Mouse (Mus musculus) urinary bladder, postnatal 36 days (tissue): Measurements from ENCODE around the gene Dnajc7.

Experiments used
- DNase-seq, 2 experiments: peaks; one replicate each; pipeline ENCODE4 v3.0.0; 2022; ENCODE audit warnings: low spot score in 2 of 2, mixed read lengths in 1 of 2

The Dnajc7 gene

DNA sequence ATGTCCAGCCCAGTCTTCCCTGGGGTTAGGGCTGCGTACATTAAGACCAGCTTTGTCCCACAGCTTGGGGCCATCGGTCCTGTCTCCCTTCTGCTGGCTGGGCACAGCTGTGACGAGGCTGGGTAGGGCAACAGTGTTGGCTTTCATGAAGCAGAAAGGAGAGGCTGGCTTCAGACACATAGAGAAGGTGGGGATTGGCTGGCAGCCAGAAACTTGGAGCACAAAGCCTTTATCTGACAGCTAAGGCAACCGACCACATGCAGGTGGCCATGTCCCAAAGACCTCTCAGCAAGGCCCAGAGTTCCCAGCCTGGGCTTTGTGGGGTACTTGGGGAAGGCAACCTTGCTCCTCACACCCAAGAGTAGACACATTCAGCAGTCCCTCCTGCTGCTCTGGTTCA is 38.2 kb downstream of the Dnajc7 start:
- no peak for DNase-seq

DNA sequence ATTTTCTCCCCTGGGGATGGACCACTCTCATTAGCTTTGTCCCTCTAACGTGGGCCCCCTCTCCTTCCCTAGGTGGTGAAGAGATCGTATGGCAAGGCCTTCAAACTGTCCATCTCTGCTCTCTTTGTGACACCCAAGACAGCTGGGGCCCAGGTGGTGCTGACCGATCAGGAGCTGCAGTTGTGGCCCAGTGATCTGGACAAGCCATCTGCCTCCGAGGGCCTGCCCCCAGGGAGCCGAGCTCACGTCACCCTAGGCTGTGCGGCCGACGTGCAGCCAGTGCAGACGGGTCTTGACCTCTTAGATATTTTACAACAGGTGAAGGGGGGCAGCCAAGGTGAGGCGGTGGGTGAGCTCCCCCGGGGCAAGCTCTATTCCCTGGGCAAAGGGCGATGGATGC is 39.7 kb downstream of the Dnajc7 start:
- DNase-seq = no peak

DNA sequence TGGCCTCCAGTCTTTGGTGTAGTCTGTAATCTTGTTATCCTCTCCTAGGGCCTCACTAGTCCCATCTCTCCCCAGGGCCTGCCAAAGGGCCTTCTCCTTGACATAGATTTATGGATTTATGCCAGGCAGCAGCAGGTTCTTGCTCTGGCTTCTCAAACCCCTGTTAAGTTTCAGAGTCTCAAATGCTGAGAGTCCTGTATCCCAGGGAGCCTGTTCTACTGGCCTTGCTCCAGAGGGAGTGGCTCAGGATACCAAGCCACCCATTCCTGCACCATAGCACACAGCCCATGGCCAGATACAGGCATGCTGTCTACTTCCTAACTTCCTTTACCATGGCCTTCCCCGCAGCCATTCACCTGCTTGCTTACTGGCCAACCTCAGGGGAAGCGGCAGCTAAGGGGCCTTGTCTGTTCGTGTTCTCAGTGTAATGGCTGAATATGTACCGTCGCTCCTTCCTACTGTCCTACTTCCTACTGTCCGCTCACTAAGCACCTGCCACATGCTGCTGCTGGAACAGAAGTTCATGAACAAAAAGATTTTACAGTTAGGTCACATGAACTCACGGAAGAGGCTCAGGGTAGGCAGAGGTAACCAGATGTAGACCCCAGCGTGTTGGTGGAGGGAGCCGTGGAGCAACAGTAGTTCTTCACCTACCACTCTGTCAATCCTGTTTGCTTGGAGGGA is 40.7 kb downstream of the Dnajc7 start:
- DNase-seq = no peak

DNA sequence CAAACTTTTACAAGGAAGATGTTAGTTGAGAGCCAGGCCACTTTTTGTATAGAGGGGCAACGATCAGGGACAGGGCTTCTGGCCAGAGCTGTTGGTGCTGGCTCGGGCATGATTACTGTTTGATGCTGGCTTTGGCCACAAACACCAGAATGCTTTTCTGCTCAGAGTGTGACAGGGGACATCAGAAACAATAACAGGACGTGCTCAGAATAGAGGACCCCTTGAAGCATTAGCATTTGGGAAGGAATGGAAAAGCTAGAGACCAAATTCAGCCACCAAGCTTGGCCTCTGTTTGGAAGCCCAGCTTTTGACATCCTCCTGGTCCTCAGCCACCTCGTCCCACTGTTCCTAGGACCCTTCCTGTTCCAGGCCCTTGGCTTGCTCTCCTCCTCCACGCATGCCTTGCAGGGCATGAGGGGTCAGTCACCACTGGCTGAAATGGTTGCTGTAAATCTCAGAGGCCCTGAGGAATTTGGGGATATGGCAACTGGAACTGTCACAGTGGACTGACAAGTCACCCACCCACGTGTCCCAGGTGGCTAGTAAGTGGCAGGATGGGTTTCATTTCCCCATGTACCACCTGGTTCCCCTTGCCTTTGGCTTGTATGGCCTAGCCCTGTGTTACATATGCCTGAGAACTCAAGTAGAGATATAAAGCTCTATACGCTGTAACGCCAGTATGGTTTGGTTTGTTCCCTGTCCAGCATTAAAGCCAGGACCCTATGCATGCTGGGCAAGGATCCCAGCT is 41.9 kb downstream of the Dnajc7 start:
- DNase-seq = no peak

DNA sequence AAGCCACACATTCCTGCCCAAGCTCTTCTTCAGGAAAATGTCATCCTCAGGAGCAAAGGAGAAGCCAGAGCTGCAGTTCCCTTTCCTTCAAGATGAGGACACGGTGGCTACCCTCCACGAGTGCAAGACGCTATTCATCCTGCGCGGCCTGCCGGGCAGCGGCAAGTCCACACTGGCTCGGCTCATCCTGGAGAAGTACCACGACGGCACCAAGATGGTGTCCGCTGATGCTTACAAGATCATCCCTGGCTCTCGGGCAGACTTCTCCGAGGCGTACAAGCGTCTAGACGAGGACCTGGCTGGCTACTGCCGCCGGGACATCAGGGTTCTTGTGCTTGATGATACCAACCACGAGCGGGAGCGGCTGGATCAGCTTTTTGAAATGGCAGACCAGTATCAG is 43.7 kb downstream of the Dnajc7 start:
- no peak for DNase-seq

DNA sequence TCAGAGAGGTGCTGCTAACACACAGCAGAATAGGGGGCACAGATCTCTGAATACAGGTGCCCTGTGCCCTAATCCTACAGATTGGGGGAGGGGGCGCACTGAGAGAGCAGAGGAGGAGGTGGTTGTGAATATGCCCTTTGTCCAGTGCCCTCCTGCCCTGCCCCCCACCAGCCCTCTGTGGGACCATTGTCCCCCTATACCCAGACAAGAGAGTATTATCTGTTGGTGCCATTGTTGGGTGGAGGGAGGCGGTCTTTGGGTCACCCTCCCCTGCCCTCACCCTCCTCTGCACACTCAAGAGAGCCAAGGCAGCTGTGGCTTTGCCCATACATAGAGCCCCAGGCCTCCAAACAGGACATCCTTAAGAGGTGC is 44.5 kb downstream of the Dnajc7 start:
- DNase-seq = no peak

DNA sequence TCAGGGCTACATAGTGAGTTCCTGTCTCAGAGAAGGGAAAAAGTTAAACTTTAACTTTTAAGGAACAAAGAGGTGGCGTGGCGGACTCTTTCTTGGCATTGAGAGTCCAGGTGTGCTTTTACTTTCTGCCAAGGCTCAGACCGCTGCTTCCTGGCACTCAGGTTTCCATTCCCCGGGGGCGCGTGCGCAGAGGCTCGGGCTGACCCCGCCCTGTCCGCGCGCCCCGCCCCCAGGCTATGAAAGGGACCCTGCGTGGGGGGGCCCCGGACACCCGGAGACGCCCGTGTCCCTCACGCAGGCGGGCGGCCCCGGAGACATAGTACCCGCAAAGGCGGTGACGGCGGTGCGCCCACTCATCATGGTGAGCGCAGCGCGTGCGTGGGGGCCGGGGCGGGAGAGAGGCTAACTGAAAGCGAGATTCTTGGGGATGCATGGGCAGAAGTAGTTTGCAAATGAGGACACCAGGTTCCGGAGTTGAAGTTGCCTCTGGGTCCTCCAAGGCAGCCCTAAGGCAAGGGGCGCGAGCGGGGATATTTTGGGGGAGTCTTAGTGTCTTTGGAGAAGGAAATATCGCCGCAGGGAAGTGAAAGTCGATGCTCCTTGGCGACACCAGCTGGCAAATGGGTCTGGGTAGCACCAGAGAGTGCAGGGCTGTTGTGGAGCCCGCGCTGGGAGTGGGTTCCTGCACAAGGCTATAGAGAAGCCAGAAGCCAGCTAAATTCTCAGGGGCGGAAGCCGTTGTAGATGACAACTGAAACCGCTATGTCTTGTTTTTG is 45.1 kb downstream of the Dnajc7 start, which contains the start of gene Cnp:
TSS of gene Cnp (plus strand) at position 197 of the 776 bp plus-strand sequence.
- DNase-seq = peak; percentile 62 to 77

DNA sequence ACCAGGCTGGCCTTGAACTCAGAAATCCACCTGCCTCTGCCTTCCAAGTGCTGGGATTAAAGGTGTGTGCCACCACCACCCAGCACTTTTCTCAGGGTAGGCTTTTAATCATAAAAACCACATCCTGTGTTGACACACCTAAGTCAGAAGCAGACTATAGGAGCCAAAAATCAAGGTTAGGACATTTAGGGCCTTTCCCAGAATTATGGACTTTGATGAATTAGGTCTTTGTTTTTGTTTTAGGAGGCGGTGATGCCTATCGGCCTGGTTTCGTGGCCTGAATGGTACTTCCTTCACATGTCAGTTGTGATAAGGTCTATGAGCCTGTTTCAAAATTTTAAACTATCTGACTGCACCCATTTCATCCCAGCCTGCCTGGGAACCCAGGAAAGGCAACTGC is 45.8 kb downstream of the Dnajc7 start:
- no peak for DNase-seq

DNA sequence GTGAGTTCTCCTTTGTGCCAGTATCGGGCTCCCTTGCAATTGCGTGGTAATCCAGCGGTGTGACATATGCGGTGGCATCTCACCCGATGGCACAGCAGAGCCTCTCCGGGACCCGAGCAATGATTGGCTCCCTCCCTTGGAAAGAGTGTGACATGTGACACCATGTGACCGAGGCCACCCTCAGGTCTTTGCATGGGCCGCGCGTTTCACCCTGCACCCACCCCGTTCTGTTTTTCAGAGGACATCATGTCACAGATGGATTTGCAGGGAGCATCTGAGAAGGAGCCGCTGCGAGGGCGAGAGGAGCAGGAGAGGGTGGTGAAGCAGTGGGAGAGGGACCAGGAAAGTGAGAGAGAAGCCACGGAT is 48.8 kb downstream of the Dnajc7 start:
- no peak for DNase-seq

DNA sequence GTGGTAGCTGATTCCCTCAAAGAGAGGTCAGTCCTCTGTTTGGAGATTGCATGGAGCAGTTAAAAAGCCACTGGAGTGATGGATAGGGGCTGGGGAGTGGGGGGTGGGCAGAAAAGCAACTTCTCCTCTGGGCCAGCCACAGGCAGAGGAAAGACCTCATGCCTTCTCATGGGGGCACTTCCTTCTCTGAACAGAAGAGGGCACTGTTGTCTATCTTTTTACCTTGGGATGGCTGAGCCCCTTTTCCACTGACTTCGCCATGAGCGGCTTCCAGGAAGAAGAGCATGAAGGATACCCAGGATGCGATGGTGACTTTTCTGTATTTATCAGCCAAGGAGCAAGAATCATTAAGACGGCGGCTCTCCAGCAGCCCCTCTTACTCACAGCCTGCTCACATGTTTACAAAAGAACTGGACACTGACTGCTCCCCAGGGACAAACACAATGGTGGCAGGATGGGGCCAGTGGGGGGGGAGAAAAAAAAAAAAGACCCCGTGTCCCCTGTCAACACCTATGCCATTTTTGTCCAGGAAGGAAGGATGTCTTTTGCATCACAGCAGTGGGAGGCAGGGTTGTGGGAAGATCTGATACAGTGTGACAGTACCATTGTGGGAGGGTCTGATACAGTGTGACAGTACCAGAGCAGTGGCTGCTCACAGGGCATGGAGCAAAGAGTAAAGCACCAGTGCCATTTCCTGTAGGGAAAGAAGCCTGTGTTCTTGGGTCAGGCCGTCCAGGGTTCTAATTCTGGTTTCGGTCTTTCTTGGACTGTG is 49.4 kb downstream of the Dnajc7 start:
- DNase-seq = peak; percentile 59 to 63

DNA sequence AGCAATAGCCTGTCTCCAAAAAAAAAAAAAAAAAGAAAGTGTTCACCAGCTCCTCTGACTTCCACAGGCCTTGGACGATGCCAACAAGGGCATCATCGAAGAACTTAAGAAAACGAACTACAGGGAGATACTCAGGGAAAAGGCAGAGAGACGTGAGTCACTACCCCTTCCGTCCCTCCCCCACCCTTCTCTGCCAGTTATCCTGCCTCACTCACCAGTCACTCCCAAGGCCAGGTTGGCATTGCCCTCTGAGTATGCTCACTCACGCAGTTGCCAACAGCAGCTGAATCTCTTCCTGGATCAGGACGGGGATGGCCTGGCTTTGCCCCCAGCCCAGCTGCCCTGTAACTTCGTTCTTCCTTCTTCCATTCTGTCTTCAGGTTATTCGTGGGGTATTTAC is 50.2 kb downstream of the Dnajc7 start:
- no peak for DNase-seq

DNA sequence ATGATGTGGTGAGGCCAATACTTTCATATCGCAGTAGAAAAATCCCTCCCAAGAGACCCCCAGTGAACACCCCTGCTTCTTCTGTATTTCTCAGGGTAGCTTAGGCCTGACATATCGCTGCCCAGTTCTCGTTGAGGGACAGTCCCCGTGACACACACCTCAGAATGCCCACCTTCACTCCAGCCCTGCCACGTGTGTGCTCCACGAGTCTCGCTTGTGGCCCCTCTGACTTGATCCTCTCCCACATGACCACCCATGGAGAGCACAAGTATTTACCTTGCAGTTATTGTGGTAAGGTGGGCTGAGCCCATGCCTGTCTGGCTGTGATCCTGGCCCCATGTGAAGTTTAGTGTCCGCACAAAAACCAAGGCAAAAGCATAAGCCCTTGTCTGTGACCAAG is 51.3 kb downstream of the Dnajc7 start:
- no peak for DNase-seq

DNA sequence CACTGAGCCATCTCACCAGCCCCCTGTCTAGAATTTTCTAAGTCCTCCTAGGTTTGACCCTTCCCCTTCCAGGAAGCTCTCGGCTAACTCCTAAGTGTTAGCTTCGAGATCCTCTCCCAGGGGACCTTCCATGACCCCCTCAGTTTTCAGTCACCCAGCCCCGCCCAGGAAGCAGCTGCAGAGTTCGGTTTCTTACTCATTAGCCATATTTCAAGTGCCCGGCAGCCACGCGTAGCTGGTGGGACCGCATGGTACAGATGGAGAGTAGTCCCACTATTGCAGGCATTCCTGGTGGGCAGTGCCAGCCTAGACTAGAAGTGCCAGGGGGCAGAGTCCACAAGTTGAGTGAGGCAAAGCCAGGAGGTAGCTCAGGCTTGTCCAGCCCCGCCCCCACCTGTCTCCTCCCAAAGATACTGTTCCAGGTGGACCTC is 52.1 kb downstream of the Dnajc7 start:
- no peak for DNase-seq

DNA sequence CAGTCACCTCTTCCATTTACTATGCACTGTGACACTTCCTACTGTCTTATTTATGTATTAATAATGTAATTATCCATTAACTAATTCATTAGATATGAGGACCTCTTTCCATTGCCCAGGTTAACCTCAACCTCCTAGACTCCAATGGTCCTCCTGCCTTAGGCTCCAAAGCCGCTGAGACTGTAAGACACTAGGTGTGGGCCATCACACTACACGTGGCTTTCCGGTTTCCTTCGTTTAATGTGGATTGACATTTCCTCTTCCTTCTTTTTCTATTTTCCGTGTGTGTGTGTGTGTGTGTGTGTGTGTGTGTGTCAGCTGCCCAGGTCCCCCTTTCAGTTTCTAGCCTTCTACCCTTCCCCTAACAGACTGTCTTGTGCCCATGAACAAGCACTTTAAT is 52.7 kb downstream of the Dnajc7 start:
- DNase-seq = no peak

DNA sequence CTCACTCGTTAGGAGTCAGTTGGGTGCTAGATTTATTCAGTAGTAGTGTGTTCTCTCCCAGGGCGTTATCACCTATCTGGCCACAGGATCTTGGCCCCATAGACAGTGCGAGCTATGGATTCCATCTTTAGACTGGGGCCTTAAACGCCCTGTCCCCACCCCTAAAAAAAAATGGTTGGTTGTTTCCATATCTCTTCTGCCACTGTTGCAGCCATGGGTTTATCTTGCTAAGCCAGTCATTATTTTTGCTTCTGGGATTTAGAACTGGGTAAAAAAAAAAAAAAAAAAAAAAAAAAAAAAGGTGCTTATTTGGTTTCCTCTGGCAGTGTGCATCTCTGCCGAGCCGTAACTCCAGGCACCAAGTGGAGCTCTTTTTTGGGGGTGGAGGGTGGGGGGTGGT is 55.3 kb downstream of the Dnajc7 start:
- no peak for DNase-seq

DNA sequence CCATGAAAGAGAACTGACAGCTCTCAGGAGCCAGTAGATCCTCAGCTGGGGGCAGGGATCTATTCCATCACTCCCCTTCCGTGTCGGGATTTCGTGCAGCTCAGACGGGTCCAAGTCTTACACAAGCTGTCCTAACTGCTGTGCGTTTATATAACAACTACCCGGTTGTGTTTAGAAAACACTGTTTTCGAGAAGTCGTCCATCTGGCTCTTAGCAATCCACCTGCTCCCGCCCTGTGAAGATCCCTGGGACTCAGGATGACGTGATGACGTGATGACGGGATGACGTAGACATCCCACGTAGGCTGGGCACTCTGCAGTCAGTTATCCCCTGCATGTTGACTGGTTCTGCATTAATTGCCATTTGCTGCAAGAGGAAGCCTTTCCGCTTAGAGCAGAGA is 55.7 kb downstream of the Dnajc7 start:
- DNase-seq = no peak

DNA sequence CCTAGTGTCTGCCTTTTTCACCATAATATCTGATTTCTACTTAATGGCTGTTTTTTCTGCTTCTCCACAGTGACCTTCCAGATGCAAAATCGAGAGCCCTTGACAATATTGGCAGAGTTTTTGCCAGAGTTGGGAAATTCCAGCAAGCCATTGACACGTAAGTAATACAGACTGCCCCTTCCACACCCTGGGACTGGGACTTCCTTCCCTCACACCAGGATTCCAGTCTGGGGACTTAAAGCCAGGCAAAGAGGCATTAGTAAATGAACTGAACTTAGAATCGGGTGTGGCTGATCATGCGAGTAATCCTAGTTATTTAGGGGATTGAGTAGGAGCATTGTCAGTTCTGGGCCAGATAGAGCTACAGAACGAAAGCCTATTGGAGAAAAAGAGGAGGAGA is 58.2 kb downstream of the Dnajc7 start:
- DNase-seq = no peak

DNA sequence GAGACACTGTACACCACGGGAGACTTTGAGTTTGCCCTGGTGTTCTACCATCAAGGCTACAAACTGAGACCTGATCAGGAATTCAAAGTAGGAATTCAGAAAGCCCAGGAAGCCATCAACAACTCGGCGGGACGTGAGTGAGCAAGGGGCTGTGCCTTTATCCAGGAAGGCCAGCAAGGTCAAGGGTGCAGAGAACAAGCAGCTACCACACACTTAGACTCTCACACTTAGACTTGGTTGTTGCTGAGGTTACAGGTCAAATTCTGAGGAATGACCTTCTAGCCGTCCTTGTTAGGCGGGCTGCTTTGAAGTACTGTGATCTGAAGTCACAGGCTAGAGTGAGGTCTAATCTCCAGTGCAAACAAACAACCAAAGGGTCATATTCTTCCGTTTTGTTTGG is 60.5 kb downstream of the Dnajc7 start:
- DNase-seq = no peak

DNA sequence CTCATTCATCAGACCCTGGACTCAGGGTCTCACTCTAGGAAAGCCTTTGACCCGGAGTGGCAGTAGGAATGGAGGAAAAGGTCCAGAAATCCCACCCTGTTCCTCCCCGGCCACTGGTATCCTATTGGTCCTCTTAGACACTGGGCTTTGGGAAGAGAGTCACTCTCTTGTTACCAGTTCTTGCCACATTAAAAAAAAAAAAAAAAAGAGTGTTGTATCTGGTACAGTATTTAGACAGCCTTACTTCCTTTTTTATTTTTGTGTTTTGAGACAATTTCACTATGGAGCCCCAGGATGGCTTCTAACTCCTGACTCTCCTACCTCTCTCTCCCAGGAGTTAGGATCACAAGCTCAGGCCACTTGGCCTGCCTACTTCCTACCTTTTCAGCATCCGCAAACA is 62.4 kb downstream of the Dnajc7 start:
- no peak for DNase-seq

DNA sequence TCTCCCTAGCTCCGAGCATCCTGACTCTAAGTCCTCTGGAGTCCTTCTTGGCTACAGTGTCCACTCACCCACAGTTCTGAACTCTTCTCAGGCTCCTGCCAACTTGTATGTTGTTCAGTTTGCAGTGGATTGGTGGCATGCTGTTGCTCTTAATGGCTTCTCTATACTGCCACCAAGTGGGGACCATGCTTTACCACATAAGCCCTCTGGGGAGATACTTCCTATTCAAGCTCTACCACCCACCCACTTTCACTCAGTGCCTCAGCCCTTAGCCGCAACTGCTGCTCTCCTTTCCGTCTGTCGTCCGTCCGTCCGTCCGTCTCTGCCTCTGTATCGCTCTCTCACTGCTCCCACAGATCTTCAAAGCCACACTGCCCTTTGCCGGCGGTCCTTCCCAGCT is 64.4 kb downstream of the Dnajc7 start:
- peak in 1 of 2 experiments; percentile 58 for DNase-seq

DNA sequence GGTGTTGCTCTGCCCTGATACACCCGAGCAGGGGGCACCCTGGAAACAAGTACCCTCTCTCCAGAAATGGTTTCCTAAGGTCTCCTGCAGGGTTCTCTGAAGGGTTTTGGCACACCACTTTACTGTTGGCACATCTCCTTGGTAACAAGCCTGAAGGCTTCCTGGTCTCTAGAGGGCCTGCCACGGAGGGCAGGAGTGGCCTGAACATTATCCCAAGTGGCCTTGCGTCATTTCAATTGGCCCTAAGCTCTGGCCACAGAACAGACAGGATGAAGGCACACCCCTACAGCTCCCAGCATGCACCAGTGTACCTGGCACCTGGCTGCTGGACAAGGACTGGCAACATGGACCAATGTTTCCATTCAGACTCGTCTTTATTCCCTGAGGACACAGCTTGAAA is 67.1 kb downstream of the Dnajc7 start:
- DNase-seq = peak in 1 of 2 experiments; percentile 40

DNA sequence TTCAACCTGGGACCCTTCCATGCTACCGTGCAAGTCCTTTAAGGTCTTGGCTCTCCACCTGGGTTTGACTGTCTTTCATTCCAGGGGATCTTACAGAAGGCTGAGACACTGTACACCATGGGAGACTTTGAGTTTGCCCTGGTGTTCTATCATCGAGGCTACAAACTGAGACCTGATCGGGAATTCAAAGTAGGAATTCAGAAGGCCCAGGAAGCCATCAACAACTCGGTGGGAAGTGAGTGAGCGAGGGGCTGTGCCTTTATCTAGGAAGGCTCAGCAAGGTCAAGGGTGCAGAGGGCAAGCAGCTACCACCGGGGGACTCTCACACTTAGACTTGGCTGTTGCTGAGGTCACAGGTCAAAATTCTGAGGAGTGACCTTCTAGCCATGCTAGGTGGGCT is 69.9 kb downstream of the Dnajc7 start:
- DNase-seq = no peak
